Mouse (Mus musculus): Measurements from ENCODE around the gene Smyd5. TPM values are rescaled to one million over a fixed set of nuclear protein-coding genes. Genes with fewer than 3 reads are reported as not detected.
"Not testable (repeated sequence)": the region's sequence is repeated elsewhere in the genome, so short reads cannot be mapped to it uniquely, and the experiment has no call there.

Gene Smyd5
- polyA plus RNA-seq, 1 experiment = 34.8 TPM

GRCm38 (mm10) chr6:85444266-85444965 lies 12.6 kb downstream of the Smyd5 start:
- no peak for TF ChIP-seq POLR2A (IDR thresholded peaks at IDR 0.05; ENCODE audit: low read depth, low read length)
- no peak for TF ChIP-seq CTCF (IDR thresholded peaks at IDR 0.05; ENCODE audit: borderline replicate concordance, insufficient read depth, low read length)
- H3K27ac ChIP-seq (ENCODE audit: insufficient read depth, low read length) = no peak overlapping the region
- peaks cover 4% of the 10 kb centered on the region; the same call in 1 of the 2 replicates for H3K4me1 ChIP-seq (ENCODE audit: control insufficient read depth, insufficient read depth, low read length)
- H3K4me3 ChIP-seq (ENCODE audit: insufficient read depth, low read length) = no peak overlapping the region

DNA sequence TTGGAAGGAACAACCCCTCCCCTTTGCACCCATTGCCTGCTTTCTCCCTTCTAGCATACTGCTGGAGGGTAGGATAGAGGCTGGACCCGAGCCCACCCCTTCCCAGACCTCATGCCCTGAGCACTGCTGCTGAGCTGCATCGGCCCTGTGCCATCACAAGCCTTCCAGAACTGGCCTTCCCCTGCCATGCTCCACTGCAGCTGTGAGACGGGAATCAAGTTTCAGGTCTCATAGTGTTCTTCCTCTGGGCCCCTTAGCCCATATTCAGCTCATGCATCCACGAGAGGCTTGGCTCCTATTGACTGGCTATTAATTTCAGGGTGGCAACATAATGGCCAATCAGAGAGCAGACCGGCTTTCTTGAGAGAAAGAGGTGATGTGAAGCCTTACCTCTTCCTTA lies 13.5 kb downstream of the Smyd5 start:
- TF ChIP-seq POLR2A (IDR thresholded peaks at IDR 0.05; ENCODE audit: low read depth, low read length) (no peak), CTCF (IDR thresholded peaks at IDR 0.05; ENCODE audit: borderline replicate concordance, insufficient read depth, low read length) (no peak)
- Histone ChIP-seq H3K4me1 (ENCODE audit: control insufficient read depth, insufficient read depth, low read length) (peaks cover 4% of the 10 kb centered on the region; the same call in 1 of the 2 replicates), H3K4me3 (ENCODE audit: insufficient read depth, low read length) (no peak overlapping the region), H3K27ac (ENCODE audit: insufficient read depth, low read length) (no peak overlapping the region)

- peaks cover 4% of the 10 kb centered on the region; the same call in 1 of the 2 replicates for H3K4me1 ChIP-seq (ENCODE audit: control insufficient read depth, insufficient read depth, low read length)
- H3K4me3 ChIP-seq (ENCODE audit: insufficient read depth, low read length) = no peak overlapping the region
- TF ChIP-seq CTCF (IDR thresholded peaks at IDR 0.05; ENCODE audit: borderline replicate concordance, insufficient read depth, low read length) (no peak), POLR2A (IDR thresholded peaks at IDR 0.05; ENCODE audit: low read depth, low read length) (no peak)
- H3K27ac ChIP-seq (ENCODE audit: insufficient read depth, low read length) = no peak overlapping the region
Measured at GRCm38 (mm10) chr6:85447351-85447750, 15.6 kb downstream of the Smyd5 start.

GRCm38 (mm10) chr6:85450140-85450539 lies 18.4 kb downstream of the Smyd5 start:
- H3K4me3 ChIP-seq (ENCODE audit: insufficient read depth, low read length); H3K4me1 ChIP-seq (ENCODE audit: control insufficient read depth, insufficient read depth, low read length); H3K27ac ChIP-seq (ENCODE audit: insufficient read depth, low read length): not testable (repeated sequence)

GRCm38 (mm10) chr6:85450697-85451663 lies 19.2 kb downstream of the Smyd5 start, which contains the start of gene Cct7:
Gene Cct7, plus strand, starts transcription at chr6:85451514.
- Histone ChIP-seq H3K4me3 (ENCODE audit: insufficient read depth, low read length) (peak within 1 kb of the TSS; percentile 90), H3K27ac (ENCODE audit: insufficient read depth, low read length) (peak within 1 kb of the TSS; percentile 77), H3K4me1 (ENCODE audit: control insufficient read depth, insufficient read depth, low read length) (no peaks in the 10 kb centered on the region; the same call in 1 of the 2 replicates)
- TF ChIP-seq POLR2A (IDR thresholded peaks at IDR 0.05; ENCODE audit: low read depth, low read length) = peak; percentile 48; the same call in 1 of the 2 replicates
- 0 out of 2 replicates have a peak, but pooled peaks have one; percentile 25 for TF ChIP-seq CTCF (IDR thresholded peaks at IDR 0.05; ENCODE audit: borderline replicate concordance, insufficient read depth, low read length)

DNA sequence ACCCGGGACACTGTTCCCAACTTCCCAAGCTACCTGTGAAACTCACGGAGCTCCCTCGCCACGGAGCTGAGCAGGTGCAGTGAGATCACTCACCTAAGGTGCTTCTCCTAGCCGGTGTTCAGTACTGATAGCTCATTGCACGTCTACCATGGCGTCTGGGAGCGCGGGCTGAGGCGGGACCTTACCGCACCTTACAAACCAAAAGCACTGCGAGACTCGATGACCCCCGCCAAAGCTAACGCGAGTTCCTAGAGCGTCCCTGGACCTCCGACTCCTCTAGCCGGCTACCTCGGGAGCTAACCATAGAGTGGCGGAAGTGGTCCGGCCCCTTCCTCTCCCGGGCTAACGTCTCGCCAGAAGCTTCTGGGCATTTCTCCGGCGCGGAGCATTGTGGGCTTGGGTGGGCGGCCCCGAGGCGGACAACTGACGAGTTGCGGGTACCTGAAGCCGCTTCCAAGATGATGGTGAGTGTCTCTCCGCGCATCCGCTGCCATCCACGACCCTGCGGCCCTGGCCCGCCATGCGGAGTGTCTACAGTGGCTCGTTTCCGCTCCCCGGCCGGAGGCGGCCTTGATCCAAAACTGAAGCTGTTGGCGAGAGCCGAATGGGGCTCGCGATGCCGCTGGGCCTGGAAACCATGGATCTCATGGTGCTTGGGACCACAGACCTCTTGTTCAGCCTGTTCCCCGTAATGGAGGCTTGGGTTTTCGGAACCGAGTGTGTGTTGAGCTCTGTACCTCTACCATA lies 20.0 kb downstream of the Smyd5 start, which contains the start of gene Pradc1:
TSS of gene Pradc1 (minus strand) at position 307 of the 747 bp plus-strand sequence.
- Histone ChIP-seq H3K27ac (ENCODE audit: insufficient read depth, low read length) (peak within 1 kb of the TSS; percentile 77), H3K4me1 (ENCODE audit: control insufficient read depth, insufficient read depth, low read length) (no peaks in the 10 kb centered on the region; the same call in 1 of the 2 replicates), H3K4me3 (ENCODE audit: insufficient read depth, low read length) (peak within 1 kb of the TSS; percentile 90)
- TF ChIP-seq POLR2A (IDR thresholded peaks at IDR 0.05; ENCODE audit: low read depth, low read length) (peak; percentile 97), CTCF (IDR thresholded peaks at IDR 0.05; ENCODE audit: borderline replicate concordance, insufficient read depth, low read length) (no peak)

- TF ChIP-seq POLR2A (IDR thresholded peaks at IDR 0.05; ENCODE audit: low read depth, low read length) (no peak), CTCF (IDR thresholded peaks at IDR 0.05; ENCODE audit: borderline replicate concordance, insufficient read depth, low read length) (no peak)
- Histone ChIP-seq H3K27ac (ENCODE audit: insufficient read depth, low read length) (peak overlapping the region; percentile 77), H3K4me1 (ENCODE audit: control insufficient read depth, insufficient read depth, low read length) (no peaks in the 10 kb centered on the region; the same call in 1 of the 2 replicates), H3K4me3 (ENCODE audit: insufficient read depth, low read length) (peak overlapping the region; percentile 78)
Measured at GRCm38 (mm10) chr6:85452411-85452665, 20.5 kb downstream of the Smyd5 start.

GRCm38 (mm10) chr6:85452816-85453215 lies 21.0 kb downstream of the Smyd5 start:
- Histone ChIP-seq H3K27ac (ENCODE audit: insufficient read depth, low read length) (peak overlapping the region; percentile 77), H3K4me3 (ENCODE audit: insufficient read depth, low read length) (peak overlapping the region; percentile 78), H3K4me1 (ENCODE audit: control insufficient read depth, insufficient read depth, low read length) (no peaks in the 10 kb centered on the region; the same call in 1 of the 2 replicates)
- TF ChIP-seq POLR2A (IDR thresholded peaks at IDR 0.05; ENCODE audit: low read depth, low read length) (peak; percentile 40; the same call in 1 of the 2 replicates), CTCF (IDR thresholded peaks at IDR 0.05; ENCODE audit: borderline replicate concordance, insufficient read depth, low read length) (no peak)

- H3K4me1 ChIP-seq (ENCODE audit: control insufficient read depth, insufficient read depth, low read length) = no peaks in the 10 kb centered on the region; the same call in 1 of the 2 replicates
- TF ChIP-seq POLR2A (IDR thresholded peaks at IDR 0.05; ENCODE audit: low read depth, low read length) (no peak), CTCF (IDR thresholded peaks at IDR 0.05; ENCODE audit: borderline replicate concordance, insufficient read depth, low read length) (no peak)
- no peak overlapping the region for H3K4me3 ChIP-seq (ENCODE audit: insufficient read depth, low read length)
Measured at GRCm38 (mm10) chr6:85459621-85460020, 27.8 kb downstream of the Smyd5 start.

More at GRCm38 (mm10) chr6:85459621-85460020, 27.8 kb downstream of the Smyd5 start:
- H3K27ac ChIP-seq (ENCODE audit: insufficient read depth, low read length) = no peak overlapping the region

Data from embryonic fibroblast, embryonic 13.5 days (primary cell).